Mouse (Mus musculus) lung, adult 2 months (tissue): ENCODE results near the gene Hyal3.

ENCODE experiments used
- CTCF ChIP-seq: fragments of 200-500 bp; IDR thresholded peaks from 2 replicates; pipeline ENCODE4 v1.5.1; 2011; ENCODE audit warnings: mild to moderate bottlenecking, low read length, control low read depth; ENCODE audit not compliant: insufficient read depth
- POLR2A ChIP-seq: fragments of 200-500 bp; IDR thresholded peaks from 2 replicates; pipeline ENCODE4 v1.6.1; 2011; ENCODE audit warnings: low read depth, mild to moderate bottlenecking, control low read depth, low read length, borderline replicate concordance; ENCODE audit errors: extremely low read depth

- TF ChIP-seq CTCF (no peak), POLR2A (no peak)
These were observed 37.5 kb downstream of the Hyal3 start for GRCm38 (mm10) chr9:107618098-107618497.
